Mouse (Mus musculus): ENCODE measurements around the gene Rbm28. TPM values are rescaled to one million over a fixed set of nuclear protein-coding genes. Genes with fewer than 3 reads are reported as not detected.

Rbm28 gene
- 10 to 100 TPM; 12.9 to 15.2 TPM for total RNA-seq (2021)
- long read RNA-seq, experiment 1, full-length matches to known transcripts, result 14 of 21 reads
- long read RNA-seq, experiment 1, partial matches to known transcripts, result 4 of 21 reads
- long read RNA-seq, experiment 1, other reads (novel, unspliced or antisense), result 3 of 21 reads
- long read RNA-seq, experiment 2, full-length matches to known transcripts, result 7 of 11 reads
- long read RNA-seq, experiment 2, partial matches to known transcripts, result 3 of 11 reads
- long read RNA-seq, experiment 2, other reads (novel, unspliced or antisense), result 1 of 11 reads

DNA sequence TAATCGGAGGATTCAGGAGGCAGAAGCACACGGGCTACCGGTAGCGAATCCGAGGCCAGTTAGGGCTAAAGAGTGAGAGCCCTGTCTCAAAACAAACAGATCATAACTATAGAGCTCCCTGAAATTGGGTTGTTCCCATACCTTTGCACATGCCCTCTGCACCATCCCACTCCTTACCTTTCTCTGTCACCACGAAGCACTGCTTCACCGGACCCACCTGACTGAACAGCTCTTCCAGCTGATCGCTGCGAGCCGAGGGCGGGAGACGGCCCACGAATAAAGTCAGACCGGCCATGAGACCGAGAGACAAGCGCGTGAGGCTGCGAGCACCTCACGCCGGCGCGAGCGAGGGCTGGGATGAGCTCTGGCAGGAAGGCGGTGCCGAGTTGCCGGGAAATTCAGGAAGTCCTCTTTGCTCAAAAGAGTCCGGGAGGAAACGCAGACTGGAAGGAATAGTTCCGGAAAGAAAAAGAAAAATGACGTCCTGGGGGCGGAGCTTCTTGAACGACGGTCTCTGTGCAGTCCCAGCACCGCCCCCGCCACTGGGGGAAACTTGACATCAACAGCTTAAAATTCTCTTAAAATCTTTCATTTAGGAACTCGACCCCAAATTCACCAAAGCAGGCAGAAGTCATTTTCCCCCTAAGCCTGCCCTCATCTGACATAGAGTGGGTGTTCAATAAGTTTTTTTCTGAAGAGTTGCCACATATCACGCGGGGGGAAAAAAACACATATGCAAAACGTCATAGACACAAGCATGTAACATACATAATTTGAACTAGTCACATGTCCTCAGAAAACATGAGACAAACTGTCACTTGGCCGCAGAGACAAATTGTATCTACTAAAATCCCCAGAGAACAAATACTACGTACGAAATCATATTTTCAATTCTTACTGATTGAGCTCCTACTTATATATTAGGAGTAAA, at the start of gene Rbm28:
Gene Rbm28, minus strand, starts transcription at position 693 of the 931 bp plus-strand sequence.
- peak; percentile 92 for DNase-seq (ENCODE audit: low spot score)

DNA sequence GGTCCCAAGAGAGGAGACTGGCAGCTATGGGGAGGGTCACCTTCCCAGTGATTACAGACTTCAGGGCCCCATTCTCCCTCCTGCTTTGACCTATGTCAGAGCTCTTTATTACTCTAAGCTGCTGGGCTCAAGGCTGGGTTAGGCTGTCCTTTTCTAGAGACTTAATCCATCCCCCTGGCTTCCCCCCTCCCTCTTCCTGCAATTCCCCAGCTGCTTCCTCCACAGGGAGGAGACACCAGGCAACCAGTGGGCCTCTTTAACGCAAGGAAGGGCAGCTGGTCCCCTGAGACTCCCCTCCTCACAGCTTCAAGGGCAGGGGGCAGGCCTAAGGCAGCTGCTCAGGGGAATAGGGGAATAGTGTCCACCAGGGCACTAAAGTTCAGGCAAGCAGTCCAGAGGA, 49.4 kb upstream of the Rbm28 start:
- no peak for DNase-seq (ENCODE audit: low spot score)

DNA sequence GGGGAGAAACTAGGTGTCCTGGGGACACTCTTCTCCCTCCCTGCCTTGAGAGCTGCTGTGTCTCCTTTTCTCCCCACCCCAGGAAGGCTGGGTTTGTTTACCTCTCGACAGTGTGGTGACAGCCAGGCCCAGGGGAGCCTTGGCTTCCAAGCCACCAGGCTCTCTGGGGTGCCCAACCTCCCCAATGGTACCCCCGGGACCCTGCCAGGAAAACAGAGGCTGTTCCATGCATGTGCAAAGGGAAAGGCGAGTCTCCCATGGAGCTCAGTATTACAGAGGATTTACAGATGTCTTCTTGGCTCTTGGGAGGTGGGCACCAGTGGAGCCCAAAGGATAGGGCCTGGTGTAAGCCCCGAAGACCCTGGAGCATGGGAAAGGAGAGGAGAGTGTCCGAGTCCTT, 48.6 kb upstream of the Rbm28 start:
- no peak for DNase-seq (ENCODE audit: low spot score)

DNA sequence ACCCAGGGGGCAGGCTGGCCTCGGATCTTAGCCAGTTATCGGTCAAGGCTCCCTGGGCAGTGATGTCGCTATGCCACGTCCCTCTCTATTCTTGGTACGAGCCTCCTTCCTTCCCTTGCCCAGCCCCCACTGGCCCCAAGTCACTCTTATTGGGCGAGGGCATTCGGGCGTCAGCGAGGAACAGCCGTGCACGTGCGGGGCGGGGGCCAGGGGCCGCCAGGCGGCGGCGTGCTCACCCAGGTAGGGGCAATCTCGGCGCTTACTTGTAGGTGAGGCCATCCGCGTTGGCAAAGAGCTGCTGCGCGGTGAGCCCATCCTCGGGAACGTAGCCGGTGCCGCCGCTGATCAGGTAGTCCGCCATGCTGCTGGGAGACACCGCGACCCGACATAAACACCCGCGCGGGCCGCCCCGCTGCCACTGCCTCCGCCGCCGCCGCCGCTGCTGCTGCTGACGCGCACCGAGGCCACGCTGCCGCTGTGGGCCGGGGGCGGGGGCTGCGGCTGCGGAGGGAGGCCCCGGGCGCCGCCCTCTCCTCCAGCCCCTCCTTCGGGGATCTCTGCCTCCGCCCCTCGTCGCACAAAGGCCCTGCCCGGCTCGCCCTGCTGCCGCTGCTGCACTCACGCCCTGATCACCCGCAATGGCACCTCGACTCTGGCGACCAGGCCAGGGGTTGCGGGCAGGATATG, 47.1 kb upstream of the Rbm28 start:
- DNase-seq (ENCODE audit: low spot score), result peak; percentile 76

DNA sequence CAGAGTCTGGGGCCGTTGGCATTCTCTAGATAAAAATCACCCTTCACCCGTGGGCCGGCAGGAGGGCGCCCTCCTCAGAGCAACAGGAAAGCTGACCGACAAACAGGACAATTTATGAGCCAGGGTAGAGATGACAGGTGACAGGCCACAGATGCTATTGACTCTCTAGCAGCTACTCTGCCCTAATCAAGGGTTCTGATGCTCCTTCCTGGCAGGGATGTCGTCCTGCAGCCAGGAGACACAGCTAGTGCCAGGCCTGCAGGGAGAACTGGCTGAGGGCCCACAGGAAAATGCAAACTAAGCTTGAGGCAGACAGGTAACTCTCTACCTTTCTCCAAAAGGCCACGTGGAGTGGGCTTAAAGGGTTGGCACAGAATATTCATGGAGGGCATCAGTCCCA, 46.3 kb upstream of the Rbm28 start:
- DNase-seq (ENCODE audit: low spot score), result no peak

DNA sequence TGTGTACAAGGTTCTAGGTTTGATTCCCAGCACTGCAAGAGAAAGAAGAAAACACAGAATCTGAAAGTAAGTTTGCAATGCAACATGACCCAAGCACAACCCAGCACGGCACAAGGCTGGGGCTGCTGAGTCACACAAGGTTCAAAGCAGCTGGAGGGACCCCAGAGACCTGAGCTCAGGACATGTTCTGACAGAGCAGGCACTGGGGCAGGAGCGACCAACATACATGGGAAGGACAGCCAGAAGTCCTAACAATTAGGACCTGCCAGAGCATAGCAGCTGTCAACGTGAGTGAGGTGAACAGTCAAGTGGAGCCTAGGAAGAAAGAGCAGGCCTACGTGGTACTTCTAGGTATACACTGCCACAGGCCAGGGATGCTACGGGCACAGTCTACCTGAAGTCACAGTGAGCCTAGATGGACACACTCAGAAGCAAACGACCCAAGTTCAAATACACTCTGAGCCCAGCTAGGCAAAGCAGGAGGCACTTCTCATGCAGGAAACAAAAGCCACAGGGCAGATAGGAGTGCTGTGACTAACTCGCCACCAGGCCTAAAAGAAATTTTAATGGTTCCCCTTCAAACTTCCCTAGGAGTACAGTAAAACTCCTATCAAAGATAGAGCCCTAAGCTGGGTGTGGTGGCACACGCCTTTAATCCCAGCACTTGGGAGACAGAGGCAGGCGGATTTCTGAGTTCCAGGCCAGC, 45.6 kb upstream of the Rbm28 start:
- DNase-seq (ENCODE audit: low spot score), result no peak

DNA sequence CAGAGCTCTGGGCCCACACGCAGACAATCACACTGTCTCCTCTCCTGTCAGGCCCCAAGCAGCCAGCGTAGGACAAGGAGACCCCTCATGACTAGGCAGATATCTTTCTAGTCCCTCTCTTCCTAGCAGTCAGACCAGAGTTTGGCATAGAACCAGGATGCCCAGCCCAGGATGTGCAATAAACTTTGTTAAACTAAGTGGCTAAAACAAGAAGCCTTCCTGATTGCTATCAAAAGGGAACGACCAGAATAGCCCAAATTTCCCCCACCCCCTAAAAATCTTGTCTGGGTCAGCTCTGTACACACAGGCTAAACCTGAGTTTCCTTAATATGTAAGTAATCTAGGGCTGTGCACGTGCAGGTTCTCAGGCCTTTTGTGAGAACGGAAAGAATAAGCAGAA, 43.4 kb upstream of the Rbm28 start:
- no peak for DNase-seq (ENCODE audit: low spot score)

DNA sequence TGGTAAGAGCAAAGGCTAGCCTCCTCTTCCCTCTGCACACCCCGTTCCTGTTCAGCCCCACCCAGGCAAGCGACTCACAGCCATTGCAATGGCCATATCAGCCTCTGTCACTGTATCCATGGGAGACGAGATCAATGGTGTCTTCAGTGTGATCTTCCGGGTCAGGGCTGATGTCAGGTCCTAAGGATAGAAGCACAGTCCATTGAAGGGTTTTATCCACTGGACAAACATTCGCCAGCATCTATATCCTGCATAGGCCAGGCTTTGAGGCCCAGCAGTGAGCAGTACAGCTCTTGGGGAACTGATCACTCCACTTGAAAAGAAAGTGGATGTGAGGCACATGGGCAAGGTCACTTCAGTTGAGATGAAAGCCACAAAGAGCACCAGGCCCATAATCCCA, 42.2 kb upstream of the Rbm28 start:
- no peak for DNase-seq (ENCODE audit: low spot score)

DNA sequence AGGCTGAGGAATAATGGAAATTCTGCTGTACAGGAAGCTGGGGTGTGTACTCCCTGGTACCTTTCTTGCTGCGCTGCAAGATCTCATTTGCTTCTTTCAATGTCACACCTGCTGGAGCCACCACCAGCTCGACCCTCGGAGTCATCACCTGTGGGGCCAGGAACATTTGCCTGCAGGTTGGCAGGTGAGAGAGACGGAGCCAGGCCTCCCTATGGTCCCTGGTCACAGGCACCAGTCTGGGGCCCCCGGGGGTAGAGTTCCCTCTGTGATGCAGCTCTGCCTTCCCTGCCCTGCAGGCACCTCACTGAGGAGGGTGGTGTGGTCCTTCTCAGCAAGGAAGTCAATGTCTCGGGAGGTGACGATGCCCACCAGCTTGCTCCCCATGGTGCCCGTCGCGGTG, 41.2 kb upstream of the Rbm28 start:
- DNase-seq (ENCODE audit: low spot score), result no peak

DNA sequence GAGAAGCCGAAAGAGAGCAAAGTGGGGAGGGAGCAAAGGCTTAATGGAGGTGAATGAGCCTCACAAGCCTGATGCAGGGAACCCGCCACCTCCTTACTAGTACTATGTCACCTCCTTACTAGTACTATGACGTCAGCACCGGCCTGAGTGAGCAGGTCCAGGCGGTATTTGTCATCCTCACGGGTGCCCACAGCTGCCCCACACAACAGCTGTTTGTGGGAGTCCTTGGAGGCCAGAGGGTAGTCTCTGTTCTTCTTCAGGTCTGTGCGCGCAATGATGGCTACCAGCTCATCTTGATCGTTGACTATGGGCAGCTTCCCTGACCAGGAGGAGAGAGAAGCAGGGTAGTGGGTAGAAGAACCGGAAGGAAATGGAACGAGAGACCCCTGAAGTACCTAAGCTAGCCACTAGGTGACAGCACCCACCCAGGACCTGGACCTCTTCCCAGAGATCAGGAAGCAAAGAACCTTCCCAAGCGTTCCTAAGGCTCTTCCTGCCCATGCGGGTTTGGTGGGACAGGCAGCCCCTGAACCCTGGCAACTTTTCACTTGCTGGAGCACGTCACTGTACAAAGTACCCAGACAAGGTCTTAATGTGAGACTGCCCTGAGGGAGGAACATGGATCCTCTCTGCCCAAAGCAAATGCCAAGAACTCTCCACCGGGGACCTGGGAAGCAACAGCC, 40.3 kb upstream of the Rbm28 start:
- peak; percentile 57 for DNase-seq (ENCODE audit: low spot score)

DNA sequence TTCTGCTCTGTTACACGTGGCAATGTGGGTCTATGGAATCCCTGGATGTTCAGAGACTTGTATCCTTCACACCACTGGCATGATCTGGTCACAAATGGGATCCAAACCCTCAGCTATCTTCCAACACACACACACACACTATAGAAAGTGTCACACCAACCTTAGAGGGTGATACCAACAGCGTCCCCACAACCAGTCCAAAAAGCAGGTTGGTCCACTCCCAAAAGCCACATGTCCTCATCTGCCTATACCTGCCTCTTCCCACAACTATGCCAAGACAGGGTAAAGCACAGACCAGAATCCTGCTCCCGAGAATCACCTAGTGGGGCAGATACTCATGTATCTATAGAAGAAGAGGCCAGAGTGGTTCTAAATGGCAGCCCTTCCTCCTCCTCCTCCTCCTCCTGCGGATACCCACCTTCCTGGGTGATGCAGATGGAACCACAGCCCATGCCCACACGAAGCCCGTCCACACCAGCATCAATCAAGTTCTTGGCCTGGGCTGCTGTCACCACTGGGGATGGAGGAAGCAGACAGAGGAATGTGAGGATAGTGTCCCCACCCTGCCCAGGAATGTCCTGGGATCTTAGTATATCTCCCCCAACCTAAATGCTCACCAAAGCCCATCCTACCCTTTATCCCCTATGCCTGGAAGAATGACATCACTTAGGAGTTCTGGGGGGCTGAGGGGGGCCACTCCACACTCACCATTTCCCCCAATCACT, 39.2 kb upstream of the Rbm28 start:
- DNase-seq (ENCODE audit: low spot score), result no peak

DNA sequence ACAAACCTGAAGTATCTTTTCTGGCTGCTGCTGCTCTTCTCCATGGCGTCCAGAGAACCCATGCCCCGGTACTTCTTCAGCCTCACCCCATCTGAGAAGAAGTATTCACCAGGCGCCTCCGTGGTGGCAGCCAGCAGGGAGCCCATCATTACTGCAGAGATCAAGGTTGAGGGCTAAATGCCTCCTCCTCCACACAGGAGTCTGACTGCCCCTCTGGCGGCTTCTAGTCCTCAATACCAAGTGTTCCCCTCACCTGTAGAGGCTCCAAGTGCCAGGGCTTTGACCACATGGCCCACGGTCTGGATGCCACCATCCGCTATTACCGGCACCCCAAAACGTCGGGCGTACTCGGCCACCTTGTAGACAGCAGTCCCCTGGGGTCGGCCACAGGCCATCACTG, 38.3 kb upstream of the Rbm28 start:
- no peak for DNase-seq (ENCODE audit: low spot score)

DNA sequence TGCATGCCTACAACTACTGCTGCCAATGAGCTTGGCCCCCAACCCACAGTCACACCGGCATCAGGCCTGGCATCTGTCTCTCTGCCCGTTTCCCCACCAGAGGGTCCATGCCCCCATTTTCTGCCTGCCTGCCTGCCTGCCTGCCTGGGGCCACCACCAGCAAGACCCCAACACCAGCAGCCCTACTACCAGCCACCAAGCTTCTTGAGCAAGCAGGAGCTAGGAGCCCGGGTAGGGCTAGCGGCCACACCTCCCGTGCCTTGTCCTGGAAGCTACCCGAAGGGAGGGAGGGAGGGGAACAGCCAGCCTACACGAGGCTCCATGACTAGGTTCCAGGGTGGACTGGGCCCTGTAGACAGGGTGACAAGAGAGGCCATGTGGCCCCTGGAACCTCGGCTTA, 37.2 kb upstream of the Rbm28 start:
- DNase-seq (ENCODE audit: low spot score), result no peak

DNA sequence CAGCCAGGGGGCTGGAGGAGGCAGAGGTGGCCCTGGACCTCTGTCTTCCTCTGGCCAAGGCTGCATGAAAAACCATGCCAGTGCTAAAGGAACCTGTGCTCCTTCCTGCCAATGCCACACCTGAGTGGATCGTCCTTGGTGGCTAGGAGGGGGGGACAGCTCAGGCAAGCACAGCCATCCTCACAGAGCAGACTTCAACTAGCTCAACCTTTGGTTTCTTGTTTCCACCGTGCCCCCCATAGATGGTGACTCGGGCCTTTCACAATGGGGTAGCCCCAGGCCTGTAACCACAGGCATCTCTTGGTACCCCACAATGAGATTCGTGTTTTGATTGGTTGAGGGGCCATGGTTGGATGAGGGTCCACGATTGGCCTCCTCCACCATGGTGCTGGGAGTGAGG, 36.5 kb upstream of the Rbm28 start:
- no peak for DNase-seq (ENCODE audit: low spot score)

DNA sequence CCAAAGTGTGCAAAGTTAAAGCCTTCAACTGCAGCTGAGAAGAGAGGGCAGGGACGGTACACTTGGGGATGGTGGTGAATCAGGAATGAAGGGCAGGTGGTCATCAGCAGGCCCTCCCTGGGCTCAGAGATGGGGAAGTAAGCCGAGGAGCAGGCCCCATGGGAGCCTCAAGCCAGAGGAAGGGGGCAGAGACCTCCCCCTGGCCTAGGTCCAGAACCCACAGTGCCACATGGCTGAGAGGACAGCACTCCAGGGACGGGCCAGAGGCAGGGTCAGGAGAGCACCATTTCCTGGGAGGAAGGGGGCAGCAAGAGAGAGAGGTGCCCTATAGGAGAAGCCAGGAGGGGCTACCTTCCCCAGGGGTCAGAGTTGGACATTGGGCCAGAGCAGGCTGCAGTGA, 35.7 kb upstream of the Rbm28 start:
- DNase-seq (ENCODE audit: low spot score), result no peak

DNA sequence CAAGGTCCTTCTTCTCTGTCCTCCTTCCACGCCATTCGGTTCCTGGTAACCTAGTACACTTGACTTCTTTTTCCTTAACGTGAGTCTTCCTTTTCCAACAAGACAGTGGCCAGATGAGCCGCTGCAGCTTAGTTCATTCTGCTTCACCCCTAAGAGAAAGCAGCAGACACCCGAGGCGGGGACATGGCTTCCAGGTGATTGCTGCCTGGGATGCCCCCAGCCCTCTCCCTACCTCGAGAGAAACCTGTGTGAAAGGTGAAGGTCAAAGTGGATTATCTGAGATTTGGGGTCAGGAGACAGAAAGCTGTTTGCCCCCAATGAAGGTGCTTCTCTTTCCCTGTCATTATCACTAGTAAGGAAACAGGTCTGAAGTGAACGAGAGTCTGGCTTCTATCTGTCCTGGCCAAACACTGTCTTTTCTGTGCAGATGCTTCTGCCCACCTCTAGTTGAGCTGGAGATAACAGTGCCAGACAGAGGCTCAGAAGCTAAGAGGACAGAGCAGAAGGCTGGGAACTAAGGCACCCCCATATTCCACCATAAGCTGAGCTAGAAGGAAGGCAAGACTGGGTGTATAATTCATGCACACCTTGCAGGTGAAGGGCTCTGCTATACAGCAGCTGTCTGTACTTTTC, 34.5 kb upstream of the Rbm28 start:
- no peak for DNase-seq (ENCODE audit: low spot score)

DNA sequence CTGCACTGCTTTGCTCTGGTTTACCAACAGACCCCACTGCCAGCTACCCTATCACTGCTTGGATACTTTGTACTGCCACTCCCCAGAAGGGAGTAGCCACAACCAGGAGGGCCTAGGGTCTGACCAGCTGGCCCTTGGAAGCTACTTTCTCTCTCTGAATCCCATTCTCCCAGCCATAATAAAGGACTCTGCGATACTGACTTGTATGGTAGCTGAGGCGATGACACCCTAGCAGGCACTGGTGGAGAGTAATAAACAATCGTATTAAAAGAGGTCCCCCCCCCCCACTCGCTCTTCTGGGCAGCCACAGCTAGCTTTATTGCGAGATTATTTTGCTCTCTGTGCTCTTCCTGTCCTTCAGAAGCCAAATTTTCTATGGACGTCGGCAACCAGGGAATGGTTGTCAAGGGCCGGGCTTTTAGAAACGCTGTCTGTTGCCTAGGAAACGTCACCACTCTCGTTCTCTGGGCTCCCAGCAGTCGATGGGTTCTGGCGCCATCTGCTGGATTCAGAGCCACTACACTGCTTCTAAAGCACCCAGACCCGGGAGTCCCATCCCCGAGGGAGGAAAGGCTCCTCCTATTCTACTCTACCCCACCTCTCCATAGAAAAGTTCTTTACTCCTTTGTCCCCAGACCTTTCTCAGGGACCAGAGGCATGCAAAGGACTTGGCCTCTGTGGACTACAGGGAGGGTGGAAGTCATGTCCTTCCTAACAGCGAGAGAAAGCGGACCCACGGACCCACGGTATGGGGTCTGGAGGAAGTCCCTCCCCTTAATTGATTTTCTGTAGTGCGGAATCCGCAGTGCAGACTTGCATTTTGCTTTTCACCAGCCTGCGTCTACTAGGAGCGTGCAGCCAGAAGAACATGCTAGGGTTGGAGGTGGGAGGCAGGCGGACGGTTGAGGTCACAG, 33.8 kb upstream of the Rbm28 start:
- peak; percentile 91 for DNase-seq (ENCODE audit: low spot score)

DNA sequence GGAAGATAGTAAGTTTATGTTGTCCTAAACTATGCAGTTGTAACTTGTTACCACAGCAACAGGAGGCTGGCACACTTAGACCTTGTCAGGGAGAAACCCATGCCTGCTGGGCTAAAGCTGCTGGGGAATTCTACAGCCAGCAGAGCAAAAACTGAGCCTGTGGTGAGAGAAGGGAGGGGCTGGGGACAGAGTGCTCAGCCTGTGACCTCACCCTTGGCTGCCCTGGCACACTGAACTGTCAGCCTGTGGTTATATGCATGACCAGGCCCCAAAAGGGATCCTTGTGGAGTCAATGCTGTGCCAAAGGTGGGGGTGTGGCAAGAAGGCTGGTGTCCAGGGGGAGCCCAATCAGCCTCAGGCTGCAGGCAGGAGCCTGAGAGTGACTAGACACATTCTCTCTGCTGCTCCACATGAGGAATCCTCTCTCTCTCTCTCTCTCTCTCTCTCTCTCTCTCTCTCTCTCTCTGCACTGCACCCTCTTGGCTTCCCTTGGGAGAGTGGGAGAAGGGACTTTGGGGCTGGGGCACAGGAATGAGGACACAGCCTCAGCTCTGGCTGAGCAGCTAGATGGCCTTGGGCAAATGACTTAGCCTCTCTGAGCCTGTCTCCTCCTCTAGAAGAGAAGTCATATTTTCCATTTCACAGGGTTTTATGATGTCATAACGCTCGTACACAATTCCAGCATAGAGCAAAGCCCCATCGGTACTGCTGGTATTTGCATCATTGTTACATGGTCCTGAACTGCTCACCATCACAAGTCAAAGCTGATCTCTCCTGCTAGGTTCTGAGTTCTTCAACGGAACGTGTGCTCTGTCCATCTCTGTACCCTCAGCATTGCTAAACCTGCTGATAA, 31.3 kb upstream of the Rbm28 start:
- peak; percentile 59 for DNase-seq (ENCODE audit: low spot score)
